Comparison of ENCODE assay signal across 9 mouse cellular contexts in genomic region chr16:45810829-45811326, GRCm38 (mm10).
A peak's percentile ranks its signal among the peaks of the same experiment; 100 is the strongest.
DNase-seq lines count a peak whose midpoint lies in the region; ATAC-seq lines count a peak whose summit lies in the region.
"Had no signal": no experiment of that assay in that cellular context is flagged by ENCODE, and none has a peak within 500 bp of the region (broad histone marks: within the 10 kb centered on the region; RNA-seq: fewer than 3 reads in every experiment).

No protein-coding gene starts in this region.

- peak overlapping the region; percentile 38 for H3K4me2 ChIP-seq in heart, embryonic 11.5 days
- H3K4me2 ChIP-seq in limb, embryonic 12.5 days = 0 out of 2 replicates have a peak overlapping the region, but pooled peaks have one; percentile 9
- H3K4me2 ChIP-seq in midbrain, embryonic 11.5 days = no peak overlapping the region

- peak; percentile 69 for DNase-seq in right cerebral cortex, adult 18-20 months
- no peak for DNase-seq in right cerebral cortex, postnatal 4 days
- no peak for DNase-seq in midbrain, embryonic 11.5 days (ENCODE audit: low spot score, missing footprints)
- DNase-seq in ovary, postnatal 36 days (ENCODE audit: low spot score) = no peak
- DNase-seq in urinary bladder, postnatal 4 days (ENCODE audit: low spot score in 2 of 2) = no peak
- DNase-seq: layer of hippocampus, adult 9-11 months had no signal

- no peak overlapping the region for H3K9ac ChIP-seq in heart, embryonic 11.5 days (ENCODE audit: low read depth, low read length)
- H3K9ac ChIP-seq in limb, embryonic 12.5 days (replicated peaks) = no peak overlapping the region
- no peak overlapping the region for H3K9ac ChIP-seq in midbrain, embryonic 11.5 days (ENCODE audit: low read length)

- no peak for ATAC-seq in heart, embryonic 11.5 days (replicated peaks; ENCODE audit: insufficient number of reproducible peaks, low FRiP score, low TSS enrichment)
- no peak for ATAC-seq in limb, embryonic 12.5 days (ENCODE audit: insufficient number of reproducible peaks, insufficient read depth, low FRiP score, low TSS enrichment, low read depth)
- no peak for ATAC-seq in midbrain, embryonic 11.5 days (ENCODE audit: low FRiP score)

- no peak overlapping the region for H3K4me3 ChIP-seq in heart, embryonic 11.5 days (ENCODE audit: low read depth, low read length)
- H3K4me3 ChIP-seq in limb, embryonic 12.5 days (replicated peaks) = no peak overlapping the region
- no peak overlapping the region for H3K4me3 ChIP-seq in midbrain, embryonic 11.5 days (ENCODE audit: low read depth, low read length)
- H3K4me3 ChIP-seq: erythroblast, embryonic 14.5 days had no signal

- WGBS in heart, embryonic 11.5 days (ENCODE audit: insufficient replicate concordance) = 32% methylated on average over 6 of the region's 6 CpGs
- WGBS in limb, embryonic 12.5 days = 55% methylated on average over 6 of the region's 6 CpGs
- WGBS in midbrain, embryonic 11.5 days = 87% methylated on average over 6 of the region's 6 CpGs

- no peaks in the 10 kb centered on the region for H3K27me3 ChIP-seq in heart, embryonic 11.5 days (ENCODE audit: control insufficient read depth, insufficient read depth, low read length)
- H3K27me3 ChIP-seq in limb, embryonic 12.5 days = no peaks in the 10 kb centered on the region
- no peaks in the 10 kb centered on the region for H3K27me3 ChIP-seq in midbrain, embryonic 11.5 days (ENCODE audit: control insufficient read depth, insufficient read depth, low read length)

- peak overlapping the region; percentile 84 for H3K27ac ChIP-seq in heart, embryonic 11.5 days (ENCODE audit: low read depth, low read length)
- H3K27ac ChIP-seq in limb, embryonic 12.5 days = peak overlapping the region; percentile 70
- no peak overlapping the region for H3K27ac ChIP-seq in midbrain, embryonic 11.5 days (ENCODE audit: low read depth, low read length)

- no peaks in the 10 kb centered on the region for H3K9me3 ChIP-seq in heart, embryonic 11.5 days (replicated peaks; ENCODE audit: control insufficient read depth, low read length)
- no peaks in the 10 kb centered on the region for H3K9me3 ChIP-seq in limb, embryonic 12.5 days
- H3K9me3 ChIP-seq in midbrain, embryonic 11.5 days (ENCODE audit: control insufficient read depth, low read length) = no peaks in the 10 kb centered on the region

- H3K36me3 ChIP-seq in heart, embryonic 11.5 days (ENCODE audit: control insufficient read depth, insufficient read depth, low read length) = peaks cover 7% of the 10 kb centered on the region; the same call in 1 of the 2 replicates
- peaks cover 46% of the 10 kb centered on the region for H3K36me3 ChIP-seq in limb, embryonic 12.5 days
- H3K36me3 ChIP-seq in midbrain, embryonic 11.5 days (ENCODE audit: control insufficient read depth, insufficient read depth, low read length) = no peaks in the 10 kb centered on the region

- peaks cover 18% of the 10 kb centered on the region for H3K4me1 ChIP-seq in heart, embryonic 11.5 days (ENCODE audit: control insufficient read depth, insufficient read depth, low read length)
- H3K4me1 ChIP-seq in limb, embryonic 12.5 days (replicated peaks) = peaks cover 19% of the 10 kb centered on the region
- H3K4me1 ChIP-seq in midbrain, embryonic 11.5 days (ENCODE audit: control insufficient read depth, insufficient read depth, low read length) = no peaks in the 10 kb centered on the region
